Mouse (Mus musculus): ENCODE measurements around the gene Rpl28. TPM values are rescaled to one million over a fixed set of nuclear protein-coding genes. Genes with fewer than 3 reads are reported as not detected.

The Rpl28 gene
- total RNA-seq (2017): 325 and 398 TPM in 2 replicates

DNA sequence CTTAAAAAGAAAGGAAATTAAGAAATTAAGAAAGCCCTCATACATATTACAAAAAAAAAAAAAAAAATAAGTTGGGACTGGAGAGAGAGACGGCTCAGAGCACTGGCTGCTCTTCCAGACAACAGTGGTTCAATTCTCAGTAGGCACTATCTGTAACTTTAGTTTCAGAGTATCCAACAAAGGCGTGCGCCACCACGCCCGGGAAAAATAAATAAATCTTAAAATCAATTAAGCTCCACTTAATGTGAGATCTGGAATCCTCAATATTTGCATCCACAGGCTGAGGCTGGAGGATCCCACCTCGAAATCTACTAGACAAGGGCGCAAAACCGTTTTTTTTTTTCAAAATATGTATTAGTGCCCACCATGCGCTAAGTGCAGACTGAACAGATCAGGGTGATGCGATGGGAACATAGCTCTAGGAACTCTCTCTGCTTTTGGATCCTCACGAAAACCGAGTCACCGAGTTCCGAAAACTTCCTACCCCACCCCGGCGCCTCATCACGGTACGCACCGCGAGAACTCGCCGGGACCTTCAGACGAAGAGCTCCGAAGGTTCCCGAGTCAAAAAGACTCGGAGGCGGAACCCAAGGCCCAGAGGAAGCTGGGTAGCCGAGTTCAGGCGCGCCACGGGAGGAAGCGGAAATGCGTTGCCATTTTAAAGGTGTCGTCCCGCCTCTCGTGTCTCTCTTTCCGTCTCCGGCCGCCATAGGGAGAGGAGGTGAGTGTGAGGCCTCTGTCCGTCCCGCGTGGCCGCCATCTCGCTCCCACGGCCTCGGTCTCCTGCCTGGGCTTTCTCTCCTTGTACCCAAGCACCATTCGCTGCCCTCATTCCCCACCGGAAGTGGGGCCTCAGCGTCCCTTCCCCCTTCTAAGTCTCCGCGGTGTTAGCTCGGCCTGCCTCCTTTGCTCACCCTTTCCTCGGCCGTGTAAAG is at the start of gene Rpl28:
TSS of gene Rpl28 (plus strand) at position 597 of the 935 bp plus-strand sequence.
- peak; percentile 97 for ATAC-seq (ENCODE audit: extremely low read depth, insufficient number of reproducible peaks, low FRiP score, poor library complexity, severe bottlenecking)

- ATAC-seq (ENCODE audit: extremely low read depth, insufficient number of reproducible peaks, low FRiP score, poor library complexity, severe bottlenecking): no peak
Observed at GRCm38 (mm10) chr7:4743354-4743753, 49.3 kb upstream of the Rpl28 start.

DNA sequence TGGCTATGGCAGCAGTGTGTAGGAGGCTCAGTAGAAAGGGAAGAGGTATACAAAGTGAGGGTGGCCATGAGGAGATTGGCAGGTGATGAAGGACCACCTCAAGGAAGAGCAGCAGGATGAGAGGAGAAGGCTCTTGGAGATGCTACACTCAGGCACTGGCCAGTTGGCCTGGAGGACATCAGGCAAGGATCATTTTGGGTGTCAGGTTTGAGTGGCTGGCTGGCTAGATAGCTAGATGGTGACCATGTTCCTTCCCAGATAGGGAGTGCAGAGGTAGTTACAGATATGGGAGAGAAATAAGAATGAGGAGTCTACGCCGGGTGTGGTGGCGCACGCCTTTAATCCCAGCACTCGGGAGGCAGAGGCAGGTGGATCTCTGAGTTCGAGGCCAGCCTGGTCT is 47.8 kb upstream of the Rpl28 start:
- ATAC-seq (ENCODE audit: extremely low read depth, insufficient number of reproducible peaks, low FRiP score, poor library complexity, severe bottlenecking): no peak

DNA sequence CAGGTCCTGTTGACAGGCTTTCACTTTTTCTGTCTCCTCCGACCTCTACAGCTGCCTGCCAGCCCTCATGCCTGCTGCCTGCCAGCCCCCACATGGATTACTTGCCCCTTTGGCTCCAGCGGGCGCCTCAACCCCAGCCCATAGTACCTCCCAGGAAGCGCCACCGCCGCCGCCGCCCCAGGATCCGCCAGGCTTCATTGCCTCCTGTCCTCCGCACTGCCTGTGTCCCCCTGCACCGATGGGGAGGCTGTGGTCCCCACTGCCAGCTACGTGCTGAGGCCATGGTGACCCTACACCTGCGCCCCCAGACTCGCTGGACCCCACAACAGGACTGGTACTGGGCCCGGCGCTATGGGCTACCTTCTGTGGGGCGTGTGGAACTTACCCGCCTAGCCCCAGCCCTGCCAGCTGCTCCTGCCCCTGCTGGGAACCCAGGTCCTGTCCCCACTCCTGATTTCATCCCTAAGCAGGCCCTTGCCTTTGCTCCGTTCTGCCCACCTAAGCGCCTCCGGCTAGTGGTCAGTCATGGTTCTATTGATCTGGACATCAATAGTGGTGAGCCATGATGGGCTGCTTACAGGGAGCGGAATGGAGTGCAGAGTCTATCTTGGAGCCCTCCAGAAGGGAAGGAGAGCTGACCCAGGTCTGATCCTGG is 46.2 kb upstream of the Rpl28 start:
- no peak for ATAC-seq (ENCODE audit: extremely low read depth, insufficient number of reproducible peaks, low FRiP score, poor library complexity, severe bottlenecking)

- ATAC-seq (ENCODE audit: extremely low read depth, insufficient number of reproducible peaks, low FRiP score, poor library complexity, severe bottlenecking): no peak
Observed at GRCm38 (mm10) chr7:4747156-4747899, 45.3 kb upstream of the Rpl28 start.

- ATAC-seq (ENCODE audit: extremely low read depth, insufficient number of reproducible peaks, low FRiP score, poor library complexity, severe bottlenecking): no peak
Observed at GRCm38 (mm10) chr7:4748321-4748720, 44.4 kb upstream of the Rpl28 start.

GRCm38 (mm10) chr7:4749169-4749568 is 43.5 kb upstream of the Rpl28 start:
- no peak for ATAC-seq (ENCODE audit: extremely low read depth, insufficient number of reproducible peaks, low FRiP score, poor library complexity, severe bottlenecking)

DNA sequence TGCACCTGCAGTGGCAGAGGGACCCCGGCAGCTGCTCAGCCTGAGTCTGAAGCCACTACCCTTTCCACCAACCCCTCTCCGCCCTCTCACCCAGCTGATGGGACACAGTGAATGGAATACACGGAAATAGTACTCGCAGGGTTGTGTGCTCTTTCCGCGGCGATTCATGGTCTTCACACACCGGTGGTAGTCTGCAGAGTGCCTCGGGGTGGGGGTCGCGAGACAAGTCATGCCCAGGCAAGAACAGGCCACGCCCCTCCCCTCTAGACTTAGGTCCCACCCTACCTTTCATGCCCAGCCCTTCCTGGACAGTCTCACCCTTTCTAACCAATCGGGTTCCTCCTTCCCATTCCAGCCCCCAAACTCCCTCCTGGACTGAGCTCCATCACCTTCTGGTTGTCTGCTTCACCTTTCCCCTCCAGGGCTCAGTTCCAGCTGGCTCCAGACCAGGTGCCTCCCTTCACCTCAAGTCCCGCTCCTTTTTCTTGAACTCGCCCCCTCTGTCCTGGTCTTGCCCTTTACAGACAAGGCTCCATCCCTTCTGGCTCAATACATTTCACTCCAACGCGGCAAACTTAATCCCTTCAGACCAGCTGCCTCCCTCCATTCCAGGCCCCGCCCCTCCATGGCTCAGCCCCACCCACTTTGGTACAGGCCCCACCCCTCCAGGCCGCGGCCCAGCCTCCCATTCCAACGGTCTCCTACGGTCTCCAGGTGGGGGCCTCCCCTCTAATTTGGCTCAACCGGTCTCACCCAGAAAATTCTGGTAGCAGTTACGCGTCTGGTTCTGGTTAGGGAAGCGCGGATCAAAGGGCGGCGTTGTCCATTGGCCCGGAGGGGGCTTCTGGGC is 40.5 kb upstream of the Rpl28 start:
- ATAC-seq (ENCODE audit: extremely low read depth, insufficient number of reproducible peaks, low FRiP score, poor library complexity, severe bottlenecking): no peak

- peak; percentile 47; the same call in 1 of the 2 replicates for ATAC-seq (ENCODE audit: extremely low read depth, insufficient number of reproducible peaks, low FRiP score, poor library complexity, severe bottlenecking)
Observed at GRCm38 (mm10) chr7:4752821-4753570, 39.7 kb upstream of the Rpl28 start, which contains the start of gene Cox6b2. TSS of gene Cox6b2 (minus strand) at chr7:4753094.

GRCm38 (mm10) chr7:4759670-4760069 is 33.0 kb upstream of the Rpl28 start:
- ATAC-seq (ENCODE audit: extremely low read depth, insufficient number of reproducible peaks, low FRiP score, poor library complexity, severe bottlenecking): no peak

DNA sequence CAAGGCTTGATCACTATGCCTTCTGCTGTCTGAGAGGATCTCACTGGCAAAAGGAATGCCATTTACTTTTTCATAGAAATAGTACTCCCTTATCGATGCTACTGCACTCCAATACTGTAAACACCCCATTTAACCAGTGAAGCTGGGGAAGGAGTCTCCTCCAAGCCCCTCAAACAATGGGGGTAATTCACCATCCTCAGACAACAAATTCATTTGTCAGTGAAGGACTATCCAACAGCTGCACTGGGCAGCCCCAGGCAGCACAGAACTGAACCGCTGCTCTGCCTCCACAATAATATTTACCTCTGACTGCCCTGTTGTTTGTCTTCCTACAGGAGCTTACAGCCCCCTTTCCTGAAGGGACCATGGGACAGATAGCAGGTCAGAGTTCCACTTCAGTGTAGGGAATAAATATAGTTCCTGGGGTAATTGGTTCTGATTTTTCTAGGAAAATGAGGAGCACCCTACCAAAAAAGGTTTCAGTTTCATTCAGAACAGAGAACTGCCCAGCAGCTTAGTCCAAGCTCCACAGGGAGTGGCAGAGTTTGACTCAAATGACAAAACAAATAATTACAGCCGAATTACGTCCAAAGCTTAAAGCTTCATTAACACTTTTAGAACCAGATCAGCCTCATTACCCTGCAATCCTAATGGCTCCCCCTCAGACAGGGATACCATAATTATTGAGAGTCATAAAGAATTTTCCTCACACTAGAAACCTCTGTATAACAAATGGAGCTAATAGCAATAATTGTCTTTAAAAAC is 27.5 kb upstream of the Rpl28 start:
- ATAC-seq (ENCODE audit: extremely low read depth, insufficient number of reproducible peaks, low FRiP score, poor library complexity, severe bottlenecking): no peak

DNA sequence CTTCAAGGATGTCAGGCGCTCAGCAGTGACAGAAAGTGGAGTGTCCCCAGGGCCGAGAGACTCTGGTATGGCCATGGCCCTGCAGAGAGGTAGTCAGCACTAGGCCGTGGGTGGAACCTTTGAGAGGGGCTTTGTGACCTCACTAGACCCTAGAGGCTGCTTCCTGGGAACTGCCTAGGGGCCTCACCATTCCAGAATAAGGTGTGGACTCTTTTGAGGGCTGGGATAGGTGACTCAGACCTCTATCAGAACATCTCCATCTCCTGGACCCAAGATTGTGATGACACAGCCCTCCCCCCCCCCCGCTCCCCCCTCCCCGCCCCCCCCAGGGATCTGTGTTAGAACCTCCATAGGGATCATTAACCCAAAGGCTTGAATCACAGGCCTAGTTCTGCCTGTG is 21.5 kb upstream of the Rpl28 start, which contains the start of gene Fam71e2:
TSS of gene Fam71e2 (minus strand) at position 101 of the 400 bp plus-strand sequence.
- no peak for ATAC-seq (ENCODE audit: extremely low read depth, insufficient number of reproducible peaks, low FRiP score, poor library complexity, severe bottlenecking)

GRCm38 (mm10) chr7:4776131-4776530 is 16.5 kb upstream of the Rpl28 start:
- ATAC-seq (ENCODE audit: extremely low read depth, insufficient number of reproducible peaks, low FRiP score, poor library complexity, severe bottlenecking): no peak

DNA sequence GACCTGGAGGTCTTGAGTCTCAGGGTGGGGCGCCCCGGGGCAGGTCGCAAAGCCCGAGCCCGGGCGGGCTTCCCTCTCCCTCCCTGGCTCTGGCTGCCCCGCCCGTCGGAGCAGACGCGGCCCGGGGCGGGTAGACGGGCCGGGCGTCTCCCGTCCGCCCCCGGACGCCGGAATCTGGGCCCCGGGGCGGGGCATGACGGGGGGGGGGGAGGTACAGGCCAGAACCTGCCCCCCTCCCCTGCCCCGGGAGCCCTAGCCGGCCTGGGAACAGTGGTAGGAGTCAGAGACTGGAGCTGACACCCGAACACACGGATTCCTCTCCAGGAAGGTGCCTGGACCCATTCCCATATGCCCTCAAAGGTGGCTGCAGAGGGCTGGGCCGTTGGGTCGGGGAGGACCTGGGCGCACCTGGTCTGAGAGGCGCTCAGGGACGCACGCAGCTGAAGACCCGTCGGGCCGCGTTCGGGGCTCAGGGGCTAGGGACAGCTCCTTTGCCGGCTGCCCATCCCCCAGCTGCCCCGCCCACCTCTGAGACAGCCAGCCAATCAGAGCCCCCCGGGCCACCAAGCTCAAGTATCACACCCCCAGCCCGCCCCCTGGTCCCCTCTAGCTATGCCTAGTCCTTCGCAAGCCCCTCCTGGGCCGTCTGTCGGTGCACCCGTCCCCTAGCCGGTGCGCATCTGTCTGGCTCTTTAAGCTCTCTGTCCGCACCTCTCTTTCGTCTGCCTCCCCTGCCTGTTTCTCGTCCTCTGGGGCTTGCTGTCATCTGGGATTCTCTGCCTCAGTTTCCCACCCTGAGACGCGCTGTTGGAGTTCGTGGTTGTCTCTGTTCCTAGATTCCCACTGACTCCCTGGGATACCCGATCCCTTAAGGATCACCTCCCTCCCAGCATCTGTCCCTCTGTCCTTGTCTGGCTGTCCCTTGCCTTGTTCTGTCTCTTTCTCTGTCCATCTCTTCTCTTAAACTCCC is 15.5 kb upstream of the Rpl28 start:
- ATAC-seq (ENCODE audit: extremely low read depth, insufficient number of reproducible peaks, low FRiP score, poor library complexity, severe bottlenecking): no peak

GRCm38 (mm10) chr7:4777851-4778637 is 14.6 kb upstream of the Rpl28 start:
- no peak for ATAC-seq (ENCODE audit: extremely low read depth, insufficient number of reproducible peaks, low FRiP score, poor library complexity, severe bottlenecking)

All from neutrophil, adult 5-6 weeks (primary cell).